Mouse (Mus musculus) lung, postnatal 0 days (tissue): ENCODE data around the gene Zfp825.
"Not testable (repeated sequence)": the region's sequence is repeated elsewhere in the genome, so short reads cannot be mapped to it uniquely, and the experiment has no call there.

ENCODE experiments used
- CTCF ChIP-seq: IDR thresholded peaks from 2 replicates; pipeline ENCODE4 v1.5.1; 2016; ENCODE audit warnings: antibody characterized with exemption, mild to moderate bottlenecking
- EP300 ChIP-seq: IDR thresholded peaks from 2 replicates; pipeline ENCODE4 v1.6.1; 2016; ENCODE audit warnings: antibody characterized with exemption, mild to moderate bottlenecking, control low read depth

GRCm38 (mm10) chr13:74471468-74471867 lies 22.3 kb downstream of the Zfp825 start:
- not testable (repeated sequence) for TF ChIP-seq CTCF, EP300
